Mouse (Mus musculus): ENCODE results near the gene Gmfg.

DNA sequence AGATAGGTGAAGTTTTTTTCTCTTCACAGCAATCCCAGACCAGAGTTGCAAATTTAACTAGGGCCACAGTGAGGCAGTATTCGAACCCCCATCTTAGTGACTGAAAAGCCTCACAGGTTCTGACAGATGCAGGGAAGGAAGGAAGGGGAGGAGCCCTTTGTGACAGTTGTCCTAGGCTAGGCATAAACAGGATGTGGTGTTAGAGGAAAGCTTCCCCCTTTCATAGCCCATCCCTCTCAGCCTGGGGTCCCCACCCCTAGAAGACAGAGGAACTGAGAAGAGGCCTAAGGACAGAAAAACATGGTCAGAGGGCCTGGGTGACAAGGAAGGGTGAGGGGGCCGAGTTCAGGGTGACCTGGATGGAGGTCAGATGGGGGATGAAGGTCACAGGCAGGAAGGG, 3.5 kb downstream of the Gmfg start:
- TF ChIP-seq CTCF (IDR thresholded peaks at IDR 0.05; ENCODE audit: borderline replicate concordance, extremely low read depth, insufficient read depth, insufficient read length) = no peak
- no peak for TF ChIP-seq POLR2A (IDR thresholded peaks at IDR 0.05; ENCODE audit: borderline replicate concordance, extremely low read depth, insufficient read depth, insufficient read length, poor library complexity, severe bottlenecking)
